Mouse (Mus musculus) kidney, adult 11 months (tissue): ENCODE results near the gene Hba-a1.

Experiments used
- DNase-seq: peaks from one replicate; pipeline ENCODE4 v3.0.0; 2022

Hba-a1 gene

DNA sequence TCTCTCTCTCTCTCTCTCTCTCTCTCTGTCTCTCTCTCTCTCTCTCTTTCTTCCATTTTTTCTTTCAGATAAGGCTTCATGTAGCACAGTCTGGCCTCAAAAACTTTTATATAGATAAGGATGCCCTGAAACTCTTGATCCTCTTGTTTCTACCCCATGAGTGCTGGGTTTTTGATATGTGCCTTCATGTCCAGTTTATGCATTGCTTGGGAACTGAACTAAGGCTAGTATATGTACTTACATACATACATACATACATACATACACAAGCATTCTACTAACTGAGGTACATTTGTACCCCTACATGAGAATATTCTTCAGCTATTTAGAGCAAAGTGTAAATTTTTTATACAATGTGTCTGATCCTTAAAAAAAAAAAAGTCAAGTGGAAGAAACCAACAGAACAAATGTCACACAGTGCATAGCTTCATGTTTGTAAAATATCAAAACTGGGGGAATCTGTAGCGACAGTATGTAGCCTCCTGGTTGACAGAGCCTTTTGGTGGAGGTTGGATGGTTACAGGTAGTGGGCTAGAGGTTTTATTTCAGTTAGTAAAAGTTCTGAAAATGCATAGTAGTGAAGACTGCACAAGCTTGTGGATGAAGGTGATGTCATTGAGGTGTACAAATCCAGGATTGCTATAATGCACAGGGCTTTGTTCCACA is 14.7 kb downstream of the Hba-a1 start:
- no peak for DNase-seq

- no peak for DNase-seq
These were observed 15.2 kb downstream of the Hba-a1 start for GRCm38 (mm10) chr11:32298532-32298918.

DNA sequence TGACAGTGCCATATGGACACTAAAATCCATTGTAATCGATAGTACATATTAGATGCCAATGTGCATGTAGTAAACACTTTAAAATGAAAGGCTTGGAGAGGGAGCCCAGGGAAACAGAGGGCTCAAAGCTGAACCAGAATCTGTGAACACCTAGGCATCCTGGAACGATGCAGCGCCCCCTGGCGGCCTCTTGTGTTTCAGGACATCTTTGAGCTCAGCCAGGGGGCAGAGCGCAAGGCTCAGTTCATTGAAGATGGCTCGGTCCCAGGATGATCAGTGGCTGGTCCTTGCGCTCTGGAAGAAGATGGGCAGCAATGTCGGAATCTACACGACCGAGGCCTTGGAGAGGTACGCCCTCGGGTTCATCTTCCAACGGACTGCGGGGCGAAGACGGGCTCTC is 16.6 kb downstream of the Hba-a1 start, which contains the start of gene Hbq1a:
TSS of gene Hbq1a (plus strand) at position 205 of the 400 bp plus-strand sequence.
- DNase-seq, result peak; percentile 12

DNA sequence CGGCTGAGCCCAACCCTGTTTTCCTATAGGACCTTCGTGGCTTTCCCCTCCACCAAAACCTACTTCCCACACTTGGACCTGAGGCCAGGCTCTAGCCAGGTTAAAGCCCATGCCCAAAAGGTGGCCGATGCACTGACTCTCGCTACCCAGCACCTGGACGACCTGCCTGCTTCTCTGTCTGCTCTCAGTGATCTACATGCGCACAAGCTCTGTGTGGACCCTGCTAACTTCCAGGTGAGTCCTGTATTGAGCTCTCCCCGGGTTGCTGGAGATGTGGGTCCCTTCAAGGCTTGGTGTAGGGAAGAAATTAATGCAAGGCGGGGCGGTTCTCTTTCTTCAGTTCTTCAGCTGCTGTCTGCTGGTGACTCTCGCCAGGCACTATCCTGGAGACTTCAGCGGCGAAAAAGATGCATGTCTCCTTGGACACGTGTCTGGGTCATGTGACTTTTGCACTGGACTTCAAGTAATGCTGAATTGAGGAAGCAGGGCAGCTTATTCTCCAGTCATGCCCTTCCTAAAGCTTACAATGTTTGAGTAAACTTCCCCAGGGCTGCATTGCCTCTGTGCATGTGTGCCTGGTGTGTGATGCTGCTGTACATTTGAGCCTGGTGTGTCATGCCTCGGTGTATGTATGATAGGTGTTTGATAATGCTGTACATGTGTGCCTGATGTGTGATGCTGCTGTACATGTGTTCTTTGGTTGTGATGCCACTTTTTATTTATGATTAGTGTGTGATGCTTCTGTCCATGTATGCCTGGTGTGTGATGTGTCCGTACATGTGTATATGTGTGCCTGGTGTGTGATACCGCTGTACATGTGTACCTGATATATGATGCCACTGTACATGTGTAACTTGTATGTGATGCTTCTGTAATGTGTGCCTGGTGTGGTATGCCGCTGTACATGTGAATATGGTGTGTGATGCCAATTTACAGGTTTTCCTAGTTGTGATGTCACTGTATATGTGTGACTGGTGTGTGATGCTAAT is 17.3 kb downstream of the Hba-a1 start:
- DNase-seq, result no peak

GRCm38 (mm10) chr11:32301506-32301905 is 18.2 kb downstream of the Hba-a1 start:
- no peak for DNase-seq

- no peak for DNase-seq
These were observed 19.6 kb downstream of the Hba-a1 start for GRCm38 (mm10) chr11:32302824-32303419.

- DNase-seq, result no peak
These were observed 20.1 kb downstream of the Hba-a1 start for GRCm38 (mm10) chr11:32303455-32303854.

GRCm38 (mm10) chr11:32307006-32307405 is 23.7 kb downstream of the Hba-a1 start:
- DNase-seq, result no peak

DNA sequence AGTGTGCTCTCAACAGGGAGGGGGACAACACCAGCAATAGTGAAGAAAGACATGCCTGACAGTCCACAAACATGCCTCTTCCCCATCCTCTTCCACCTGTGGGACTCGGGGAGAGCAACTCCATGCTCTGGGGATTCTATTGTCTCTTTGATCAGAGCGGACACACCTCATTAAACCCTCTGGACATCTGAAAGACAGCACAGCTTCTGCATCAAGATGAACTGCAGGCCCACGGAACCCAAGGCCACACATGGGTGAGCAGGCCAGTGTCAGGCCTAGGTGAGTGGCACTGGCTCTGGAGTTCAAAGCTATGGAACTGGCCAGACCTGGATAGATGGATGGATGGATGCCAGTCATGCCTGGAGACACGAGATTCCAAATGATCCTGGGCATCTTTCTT is 26.1 kb downstream of the Hba-a1 start:
- DNase-seq, result no peak

DNA sequence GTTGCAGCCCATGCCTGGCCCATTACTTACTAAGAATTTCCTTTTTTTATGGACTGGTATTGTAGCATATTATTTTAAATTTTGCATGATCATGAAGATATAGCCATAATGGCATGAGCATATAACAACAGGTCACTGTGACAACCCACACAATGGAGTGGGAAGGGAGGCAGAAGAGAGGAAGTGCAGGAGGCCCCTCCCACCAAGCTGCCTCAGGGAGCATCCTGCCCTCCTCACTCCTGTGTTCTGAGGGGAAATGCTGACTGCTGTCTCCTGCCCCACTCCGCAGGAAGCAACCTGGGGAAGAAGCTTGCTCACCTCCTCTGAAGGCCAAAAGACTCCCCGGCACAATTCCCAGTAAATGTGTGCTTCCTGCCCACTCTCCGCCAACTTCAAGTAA is 26.6 kb downstream of the Hba-a1 start:
- DNase-seq, result no peak

DNA sequence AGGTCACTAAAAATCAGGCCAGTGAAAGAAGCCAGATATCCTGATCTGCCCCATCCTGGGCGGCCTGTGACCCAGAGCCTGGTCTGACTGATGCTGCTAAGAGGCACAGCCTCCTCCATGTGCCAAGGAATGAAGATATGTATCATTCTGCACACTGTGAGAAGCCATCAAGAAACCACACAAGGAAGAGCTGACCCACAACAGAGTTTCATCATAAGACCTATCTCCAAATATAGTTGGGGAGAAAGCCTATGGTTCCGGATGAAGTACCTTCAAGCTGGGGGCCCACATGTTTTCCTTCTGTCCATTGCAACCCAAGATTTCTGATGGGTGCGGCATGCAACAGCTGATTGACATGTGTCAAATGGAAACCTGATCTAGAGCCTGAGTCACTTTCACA is 32.7 kb downstream of the Hba-a1 start:
- DNase-seq, result no peak

- DNase-seq, result no peak
These were observed 37.3 kb downstream of the Hba-a1 start for GRCm38 (mm10) chr11:32320507-32321195.

DNA sequence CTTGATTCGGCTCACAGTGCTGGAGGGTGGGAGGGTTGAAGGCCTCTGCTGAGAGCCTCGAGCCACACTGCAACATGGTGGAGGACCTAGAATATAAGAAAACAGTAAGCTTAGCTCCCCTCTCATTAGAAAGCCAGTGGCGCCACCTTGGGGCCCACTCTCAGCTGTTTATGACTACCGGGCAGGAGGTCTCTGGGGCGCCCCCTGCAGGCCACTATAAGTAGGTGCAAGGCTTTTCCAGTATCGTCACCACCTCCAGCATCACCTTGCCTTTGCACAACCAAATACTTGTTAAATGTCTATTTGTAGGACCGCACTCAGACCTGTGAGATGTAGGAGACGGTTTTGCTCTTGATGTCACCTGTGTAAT is 37.9 kb downstream of the Hba-a1 start:
- DNase-seq, result peak; percentile 32

DNA sequence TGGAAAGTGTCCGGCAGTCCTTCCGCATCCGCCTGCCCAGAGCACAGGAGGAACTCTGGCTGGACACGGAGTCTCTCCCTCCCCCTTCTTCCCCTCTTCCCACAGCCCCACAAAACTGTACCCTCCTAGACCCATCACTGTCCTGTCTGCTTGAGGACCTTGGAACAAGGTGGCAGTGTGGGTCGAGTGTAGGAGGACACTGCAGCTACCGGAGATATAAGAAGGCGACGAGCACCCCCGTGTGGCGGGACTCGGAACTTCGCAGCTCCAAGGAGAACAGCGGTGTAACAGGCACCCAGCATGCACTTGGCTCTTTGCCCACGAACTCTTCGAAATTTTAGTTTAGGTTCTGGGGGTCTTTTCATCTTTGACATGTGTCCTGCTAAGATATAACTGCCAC is 41.3 kb downstream of the Hba-a1 start:
- peak; percentile 73 for DNase-seq

DNA sequence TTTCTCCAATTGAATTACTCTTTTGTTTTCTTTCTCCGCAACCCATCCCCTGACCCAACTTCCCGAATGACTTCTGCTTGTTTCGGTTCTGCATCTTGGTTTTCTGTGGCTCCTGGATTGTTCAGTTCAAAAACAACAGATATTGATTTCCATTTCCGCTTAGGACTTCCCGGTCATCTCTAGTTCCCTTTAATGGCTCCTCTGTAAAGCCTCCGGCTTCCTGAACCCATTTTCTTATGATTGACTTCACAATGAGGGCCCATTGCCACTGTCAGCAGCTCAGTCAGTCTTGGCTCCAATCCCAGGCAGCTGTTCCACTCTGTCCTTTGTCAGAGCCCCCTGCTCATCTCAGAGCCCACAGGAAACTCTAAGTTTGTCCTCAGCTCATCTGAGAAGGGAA is 47.8 kb downstream of the Hba-a1 start:
- DNase-seq, result peak; percentile 33

DNA sequence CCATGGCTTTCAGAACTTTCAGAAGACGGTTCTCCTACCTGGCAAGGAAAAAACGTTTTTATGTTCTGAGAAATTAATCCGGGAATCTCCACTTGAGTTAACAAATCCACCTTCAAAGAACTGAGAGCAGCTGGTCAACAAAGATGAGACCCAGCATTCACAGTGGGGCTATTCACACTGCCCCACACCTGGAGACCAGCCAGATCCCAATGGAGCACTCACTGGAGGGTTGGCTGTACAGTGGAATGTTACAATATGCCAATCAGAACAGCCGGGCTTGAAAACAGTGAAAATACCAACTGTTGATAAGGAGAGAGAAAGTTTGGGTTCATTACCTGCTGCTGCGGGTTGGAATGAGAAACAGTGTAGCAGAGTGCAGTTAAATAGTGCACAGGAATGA is 48.5 kb downstream of the Hba-a1 start:
- DNase-seq, result no peak

DNA sequence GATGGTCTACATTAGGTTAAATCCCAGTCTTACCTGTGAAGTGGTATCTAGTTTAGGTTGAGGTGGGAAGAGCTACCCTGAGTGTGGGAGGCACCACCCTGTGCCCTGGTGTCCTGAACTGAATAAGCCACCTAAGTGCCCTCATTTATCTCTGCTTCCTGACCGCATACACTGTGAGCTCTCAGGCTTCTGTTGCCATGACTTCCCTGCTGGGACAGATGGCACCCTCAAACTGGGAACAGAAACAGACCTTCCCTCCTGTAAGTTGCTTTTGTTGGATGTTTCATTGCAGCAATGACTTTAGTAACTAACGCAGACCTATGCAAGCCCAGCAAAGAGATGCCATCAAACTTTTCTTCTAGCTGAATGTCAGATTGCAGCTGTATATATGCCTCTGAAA is 49.9 kb downstream of the Hba-a1 start:
- DNase-seq, result no peak
